Mouse (Mus musculus) c-Kit-positive CD71-negative TER-119-negative erythroid progenitor cells, embryonic 14.5 days (primary cell): ENCODE data around the gene Shb.

Experiments used
- DNase-seq: peaks from one replicate; pipeline ENCODE4 v3.0.0-alpha.2; 2013; ENCODE audit warnings: low read depth

Shb gene

GRCm38 (mm10) chr4:45527562-45528354 is 4.5 kb downstream of the Shb start:
- DNase-seq = no peak

GRCm38 (mm10) chr4:45526846-45527561 is 5.3 kb downstream of the Shb start:
- DNase-seq = no peak

GRCm38 (mm10) chr4:45526175-45526574 is 6.1 kb downstream of the Shb start:
- DNase-seq = no peak

- no peak for DNase-seq
These were observed 6.7 kb downstream of the Shb start for GRCm38 (mm10) chr4:45525541-45525940.

GRCm38 (mm10) chr4:45524602-45525001 is 7.7 kb downstream of the Shb start:
- no peak for DNase-seq

GRCm38 (mm10) chr4:45523360-45523759 is 8.9 kb downstream of the Shb start:
- no peak for DNase-seq

GRCm38 (mm10) chr4:45522956-45523355 is 9.3 kb downstream of the Shb start:
- DNase-seq = no peak

GRCm38 (mm10) chr4:45522583-45522900 is 9.7 kb downstream of the Shb start:
- no peak for DNase-seq

- no peak for DNase-seq
These were observed 10.3 kb downstream of the Shb start for GRCm38 (mm10) chr4:45521705-45522582.

- DNase-seq = no peak
These were observed 11.9 kb downstream of the Shb start for GRCm38 (mm10) chr4:45520375-45520774.

- DNase-seq = no peak
These were observed 14.9 kb downstream of the Shb start for GRCm38 (mm10) chr4:45517399-45517798.

GRCm38 (mm10) chr4:45515894-45516293 is 16.4 kb downstream of the Shb start:
- no peak for DNase-seq

GRCm38 (mm10) chr4:45514406-45514805 is 17.9 kb downstream of the Shb start:
- no peak for DNase-seq

- DNase-seq = no peak
These were observed 18.4 kb downstream of the Shb start for GRCm38 (mm10) chr4:45513791-45514293.

- DNase-seq = no peak
These were observed 18.9 kb downstream of the Shb start for GRCm38 (mm10) chr4:45513340-45513739.

GRCm38 (mm10) chr4:45510163-45510562 is 22.1 kb downstream of the Shb start:
- DNase-seq = no peak

GRCm38 (mm10) chr4:45509416-45509815 is 22.9 kb downstream of the Shb start:
- no peak for DNase-seq

- DNase-seq = no peak
These were observed 23.8 kb downstream of the Shb start for GRCm38 (mm10) chr4:45508469-45508868.

- DNase-seq = no peak
These were observed 24.8 kb downstream of the Shb start for GRCm38 (mm10) chr4:45507476-45507875.

- no peak for DNase-seq
These were observed 25.2 kb downstream of the Shb start for GRCm38 (mm10) chr4:45507039-45507438.

- no peak for DNase-seq
These were observed 25.7 kb downstream of the Shb start for GRCm38 (mm10) chr4:45506613-45507012.

GRCm38 (mm10) chr4:45505671-45506070 is 26.6 kb downstream of the Shb start:
- no peak for DNase-seq
